Mouse (Mus musculus) heart, postnatal 4 days (tissue): ENCODE measurements at regions not wholly inside any gene's neighbourhood (a gene's known extent, or its start where the extent isn't known, plus 50 kb on each side); places are given as distances from the start of the nearest gene placed in this dataset.

Source experiments
- DNase-seq: peaks from one replicate; pipeline ENCODE4 v3.0.0; 2021

DNA sequence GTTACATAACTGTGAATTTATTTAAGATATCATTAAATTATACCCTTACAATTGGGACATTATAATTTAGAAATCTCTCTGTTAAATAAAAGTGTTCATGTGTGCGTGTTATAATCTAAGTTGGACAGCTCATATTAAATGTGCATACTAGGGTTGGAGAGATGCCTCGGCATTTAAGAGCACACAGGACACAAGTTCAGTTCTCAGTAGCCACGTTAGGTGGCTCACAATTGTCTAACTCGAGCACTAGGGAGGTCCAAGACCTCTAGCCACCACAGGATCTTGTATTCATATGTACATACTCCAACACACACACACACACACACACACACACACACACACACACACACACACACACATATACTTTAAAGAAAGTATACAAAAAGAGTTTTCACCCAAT lies 56.0 kb downstream of the Foxf2 start:
- no peak for DNase-seq

DNA sequence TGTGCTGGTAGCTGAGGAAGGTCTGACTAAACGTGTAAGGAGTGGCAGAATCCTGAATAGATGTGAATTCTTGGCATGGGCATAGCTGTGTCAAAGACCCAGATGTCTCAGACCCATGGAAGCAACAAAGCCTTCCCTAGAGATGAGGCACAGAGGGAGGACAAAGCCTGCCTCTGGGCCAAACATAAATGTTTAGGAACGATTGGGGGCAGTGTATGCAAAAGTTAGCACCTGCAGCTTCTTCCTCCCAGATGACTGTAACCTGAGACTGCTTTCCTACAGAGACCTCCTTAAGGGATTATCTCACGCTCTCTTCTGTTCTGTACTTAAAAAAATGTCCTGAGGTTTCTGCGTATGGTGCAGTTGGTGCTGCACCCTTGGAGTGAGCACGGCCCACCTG lies 57.7 kb downstream of the Foxf2 start:
- no peak for DNase-seq

DNA sequence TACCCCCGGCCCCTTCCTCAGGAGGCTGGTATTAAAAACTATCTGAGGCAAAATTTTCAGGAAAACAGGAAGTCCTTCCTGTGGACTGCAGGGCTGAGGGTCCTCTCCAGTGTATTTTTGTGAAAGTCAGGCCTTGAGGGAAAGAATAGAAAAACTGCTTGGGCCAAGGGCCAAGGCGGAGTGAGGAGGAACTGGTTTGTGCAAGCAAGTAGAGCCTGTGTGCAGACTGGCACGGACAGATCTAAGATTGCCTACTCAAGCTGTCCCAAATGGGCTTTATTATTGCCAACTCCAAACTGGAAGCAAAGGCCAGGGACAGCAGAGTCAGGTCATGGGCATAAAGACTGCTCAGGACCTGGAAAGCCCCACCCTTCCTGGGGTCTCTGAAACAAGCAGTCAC lies 62.9 kb downstream of the Foxf2 start:
- DNase-seq = no peak

DNA sequence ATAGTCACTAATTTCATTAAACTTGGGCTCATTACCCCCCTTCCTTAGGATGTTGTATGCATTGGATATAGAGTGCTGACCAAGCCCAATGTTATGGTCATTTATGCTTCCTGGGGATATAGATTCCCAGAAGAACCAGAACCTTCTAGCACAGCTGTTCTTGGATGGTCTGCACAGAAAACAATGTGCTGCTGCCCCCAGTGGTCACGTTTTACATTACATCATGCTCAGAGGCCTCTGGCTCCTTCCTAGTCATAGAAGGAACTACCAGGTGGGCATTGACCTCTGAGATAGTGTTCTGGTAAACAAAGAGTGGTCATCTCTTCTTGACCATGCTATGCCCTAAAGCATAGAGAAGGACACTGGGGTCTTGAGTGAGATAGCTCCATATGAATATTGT lies 63.7 kb downstream of the Foxf2 start:
- DNase-seq = peak; percentile 26

DNA sequence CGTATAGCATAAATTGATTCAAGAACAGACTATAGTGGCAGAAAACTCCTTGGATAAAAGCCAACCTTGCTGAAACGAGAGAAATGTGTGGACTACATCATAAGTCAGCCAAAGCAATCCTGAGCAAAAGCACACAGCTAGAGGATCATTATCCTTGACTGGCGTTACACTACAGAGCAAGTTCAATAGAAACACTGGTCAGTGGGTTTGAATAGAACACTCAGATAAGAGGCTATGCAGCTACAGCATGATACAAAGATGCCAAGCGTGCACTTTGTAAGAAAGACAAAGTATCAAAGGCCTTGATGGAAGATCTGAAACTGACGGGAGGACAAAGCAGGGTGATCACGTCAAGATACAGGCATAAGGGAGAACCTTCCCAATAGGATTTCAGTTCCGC lies 70.1 kb downstream of the Foxf2 start:
- no peak for DNase-seq

DNA sequence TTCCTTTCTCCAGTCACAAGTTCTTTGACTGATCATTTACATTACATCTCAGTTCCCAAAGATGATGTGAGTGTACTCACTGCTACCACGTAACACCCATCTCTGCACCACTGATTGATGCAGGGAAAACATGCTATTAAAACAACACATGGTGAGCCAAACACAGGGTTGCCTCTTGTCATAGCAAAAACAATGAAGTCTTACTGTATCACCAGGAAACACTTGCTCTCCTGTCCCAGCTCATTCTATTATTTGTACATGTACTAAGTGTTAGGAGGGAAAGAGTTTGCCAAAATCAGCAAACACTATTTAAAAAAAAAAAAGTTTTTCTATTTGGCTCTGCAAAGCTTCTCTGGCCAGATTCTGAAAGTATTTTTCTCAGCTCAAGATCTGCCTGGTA lies 78.6 kb downstream of the Foxf2 start:
- DNase-seq = no peak

DNA sequence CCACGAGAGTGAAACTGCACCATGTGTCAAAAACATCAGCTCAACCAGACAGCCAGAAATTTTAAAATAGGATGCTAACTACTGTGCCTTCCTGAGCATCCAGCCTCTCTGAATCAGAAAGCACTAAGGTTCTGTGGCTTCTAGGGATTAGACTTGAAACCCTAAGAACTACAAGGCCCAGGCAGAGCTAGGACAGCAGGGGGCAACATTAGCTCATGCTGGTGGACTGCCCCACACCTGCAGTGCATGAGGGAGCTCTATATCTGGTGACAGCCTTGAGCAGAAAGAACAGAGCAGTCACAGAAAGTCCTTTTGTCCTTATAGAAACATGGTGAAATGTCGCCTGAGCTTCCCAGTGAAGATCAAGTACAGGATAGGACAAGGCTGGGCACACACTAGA lies 79.8 kb downstream of the Foxf2 start:
- peak; percentile 14 for DNase-seq

DNA sequence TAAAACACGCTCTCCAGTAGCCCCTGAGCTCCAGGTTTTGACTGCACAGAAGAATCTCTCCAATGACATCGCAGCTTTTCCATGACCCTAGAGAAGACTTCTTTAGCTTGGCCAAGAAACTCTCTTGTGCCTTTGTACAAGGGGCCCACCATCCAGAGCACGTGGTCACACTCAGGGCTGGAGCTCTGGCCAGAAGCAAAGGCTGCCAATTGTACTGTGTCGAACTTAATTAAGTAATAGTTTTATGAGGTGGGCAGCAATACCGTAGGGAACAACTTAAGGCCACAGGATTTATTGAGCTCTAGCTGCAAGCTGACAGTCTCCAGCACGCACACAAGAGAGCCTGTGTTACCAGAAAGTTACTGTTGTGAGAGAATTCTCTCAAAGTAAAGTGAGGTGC lies 85.1 kb downstream of the Foxf2 start:
- no peak for DNase-seq

DNA sequence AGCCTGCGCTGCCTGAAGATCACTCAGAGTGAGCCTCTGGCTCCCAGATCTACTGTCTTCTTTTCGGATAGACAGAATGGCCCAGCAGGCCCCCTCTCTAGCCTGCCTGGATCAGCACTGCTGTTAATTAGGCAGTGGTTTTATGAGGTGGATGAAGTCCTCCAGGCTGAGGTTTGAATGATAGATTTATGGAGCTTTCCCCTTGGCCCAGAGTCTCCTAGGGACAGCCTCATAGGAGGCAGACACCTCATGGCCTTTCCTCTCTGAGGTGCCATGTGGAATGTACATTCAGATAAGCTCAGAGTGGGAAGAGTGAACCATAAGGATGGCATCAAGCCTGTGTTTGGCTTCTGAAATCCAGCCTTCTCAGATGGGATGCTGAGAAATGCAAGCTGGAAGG lies 90.1 kb downstream of the Foxf2 start:
- no peak for DNase-seq

DNA sequence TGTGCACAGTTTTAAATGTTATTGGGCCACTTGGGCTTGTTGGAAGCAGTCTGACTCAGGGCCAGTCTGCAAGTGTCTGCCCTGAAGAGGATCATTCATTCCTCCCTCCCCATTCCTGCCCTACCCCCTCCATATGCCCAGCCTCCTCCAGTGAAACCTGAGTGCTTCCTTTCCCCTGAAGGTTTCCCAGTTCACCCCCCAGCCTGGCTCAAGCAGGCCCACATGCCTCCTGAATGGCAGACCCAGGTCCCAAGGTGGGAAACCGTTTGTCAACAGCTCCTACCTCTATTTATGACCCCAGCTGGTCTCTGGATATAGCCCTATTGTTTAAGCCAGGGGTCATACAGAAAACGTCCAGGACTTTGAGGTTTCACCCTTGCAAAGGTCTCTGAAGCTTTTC lies 89.7 kb upstream of the Foxc1 start:
- DNase-seq = no peak

DNA sequence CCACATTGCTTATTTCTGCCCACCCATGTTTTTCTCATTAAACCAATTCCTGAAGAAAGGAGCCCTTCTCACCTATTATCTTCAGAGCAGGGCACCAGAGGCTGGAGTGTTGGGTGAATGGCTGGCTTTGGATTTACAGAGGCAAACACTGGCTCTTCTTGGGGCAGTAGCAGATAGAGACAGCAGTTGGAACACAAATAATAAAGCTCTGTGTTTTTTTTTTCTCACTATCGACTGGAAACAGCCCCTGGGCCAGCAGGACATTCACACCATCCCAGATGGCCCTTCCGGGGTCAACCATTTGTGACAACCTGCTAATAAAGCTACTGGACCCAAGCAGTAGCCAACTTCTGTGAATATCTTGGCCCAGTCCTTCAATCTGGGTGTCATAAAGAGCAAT lies 85.7 kb upstream of the Foxc1 start:
- DNase-seq = no peak

DNA sequence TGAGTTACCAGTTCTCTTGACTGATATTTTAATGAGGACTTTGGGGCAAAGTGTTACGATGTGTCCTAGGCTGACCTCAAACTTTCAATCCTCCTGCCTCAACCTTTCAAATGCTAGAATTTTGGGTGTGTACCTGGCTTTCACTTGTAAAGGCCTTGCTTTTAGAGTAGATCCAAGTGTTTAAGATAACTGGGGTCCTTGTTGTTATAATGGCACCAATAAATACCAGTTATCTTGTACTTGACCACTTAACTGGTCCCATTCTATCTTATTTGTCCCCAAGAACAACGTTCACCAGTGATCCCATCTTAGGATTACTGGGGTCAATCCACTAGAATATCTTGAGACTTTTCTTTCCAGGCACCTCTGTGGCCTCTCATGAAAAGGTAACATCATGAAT lies 77.6 kb upstream of the Foxc1 start:
- no peak for DNase-seq

DNA sequence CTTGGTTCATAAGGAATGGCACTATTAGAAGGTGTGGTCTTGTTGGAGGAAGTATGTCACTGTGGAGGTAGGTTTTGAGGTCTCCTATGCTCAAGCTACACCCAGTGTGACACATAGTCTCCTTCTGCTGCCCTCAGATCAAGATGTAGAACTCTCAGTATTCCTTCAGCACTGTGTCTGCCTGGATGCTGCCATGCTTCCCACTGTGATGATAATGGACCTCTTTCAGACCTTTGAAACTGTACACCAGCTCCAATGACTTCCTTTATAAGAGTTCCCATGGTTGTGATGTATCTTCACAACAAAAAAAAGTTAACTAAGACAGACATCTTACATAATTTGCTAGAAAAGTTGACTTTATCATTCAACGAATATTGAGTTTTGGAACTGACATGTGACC lies 60.2 kb upstream of the Foxc1 start:
- DNase-seq = no peak
